Mouse (Mus musculus) G1E (cell line): ENCODE results near the gene Edem1.

ENCODE experiments used
- CTCF ChIP-seq: IDR thresholded peaks from 2 replicates; pipeline ENCODE4 v1.5.1; 2012; ENCODE audit warnings: low read depth, low read length, inconsistent platforms, mixed read lengths
- GATA1 ChIP-seq: IDR thresholded peaks from 2 replicates; pipeline ENCODE4 v1.6.1; 2012; ENCODE audit warnings: borderline replicate concordance, low read length, inconsistent platforms, mixed read lengths
- GATA2 ChIP-seq: IDR thresholded peaks from 2 replicates; pipeline ENCODE4 v1.6.1; 2012; ENCODE audit warnings: low read depth, low read length, inconsistent platforms, borderline replicate concordance
- TAL1 ChIP-seq: conservative IDR thresholded peaks from 2 replicates; pipeline ENCODE4 v1.6.1; 2012; ENCODE audit warnings: low read depth, low read length, inconsistent platforms, mixed read lengths

DNA sequence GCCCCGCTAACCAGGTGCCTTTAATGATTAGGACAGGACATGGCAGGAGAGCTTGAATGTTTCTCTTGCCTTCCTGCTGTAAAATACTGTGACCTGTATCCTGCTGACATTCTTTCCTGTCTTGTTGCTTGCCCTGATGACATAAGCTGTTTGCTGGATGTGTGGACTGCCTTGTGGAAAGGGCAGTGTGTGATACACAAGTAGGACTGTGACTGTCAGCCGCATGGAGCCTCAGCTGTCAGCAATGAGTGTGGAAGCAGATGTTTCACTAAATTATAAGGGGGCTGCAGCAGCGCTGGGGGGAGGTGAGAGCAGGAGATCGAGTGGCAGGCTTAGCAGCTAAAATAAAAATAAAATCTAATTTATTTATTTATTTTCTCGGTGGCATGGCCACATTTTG is 56.2 kb downstream of the Edem1 start:
- no peak for TF ChIP-seq CTCF
- no peak for TF ChIP-seq GATA1
- TF ChIP-seq TAL1, result no peak
- TF ChIP-seq GATA2, result no peak
